Mouse (Mus musculus) gastrocnemius, postnatal 36 days (tissue): ENCODE results near the gene Aunip. TPM values are rescaled to one million over a fixed set of nuclear protein-coding genes. Genes with fewer than 3 reads are reported as not detected.

ENCODE experiments used
- DNase-seq, 2 experiments: peaks; one replicate each; pipeline ENCODE4 v3.0.0; 2022
- intact Hi-C: fragments of 180-260 bp; cut with DNase I; formaldehyde crosslinking; loops from one replicate; pipeline ENCODE4 v1.15.1; 2025
- long read RNA-seq, 2 experiments: library from polyadenylated mRNA; stranded (forward); transcript quantifications; one replicate each; pipeline ENCODE4 v2.0.0; 2021
- total RNA-seq, 2 experiments: library from RNA; stranded (reverse); gene quantifications; 2 replicates each; pipeline ENCODE4 v1.2.3; 2021

Gene Aunip
- total RNA-seq, result under 1 TPM in 1 of 2 experiments, not detected in 1; 0.20 TPM
- long read RNA-seq, experiment 1, result 0 reads
- long read RNA-seq, experiment 2, partial matches to known transcripts, result 0 of 1 reads
- long read RNA-seq, experiment 2, other reads (novel, unspliced or antisense), result 1 of 1 reads

DNA sequence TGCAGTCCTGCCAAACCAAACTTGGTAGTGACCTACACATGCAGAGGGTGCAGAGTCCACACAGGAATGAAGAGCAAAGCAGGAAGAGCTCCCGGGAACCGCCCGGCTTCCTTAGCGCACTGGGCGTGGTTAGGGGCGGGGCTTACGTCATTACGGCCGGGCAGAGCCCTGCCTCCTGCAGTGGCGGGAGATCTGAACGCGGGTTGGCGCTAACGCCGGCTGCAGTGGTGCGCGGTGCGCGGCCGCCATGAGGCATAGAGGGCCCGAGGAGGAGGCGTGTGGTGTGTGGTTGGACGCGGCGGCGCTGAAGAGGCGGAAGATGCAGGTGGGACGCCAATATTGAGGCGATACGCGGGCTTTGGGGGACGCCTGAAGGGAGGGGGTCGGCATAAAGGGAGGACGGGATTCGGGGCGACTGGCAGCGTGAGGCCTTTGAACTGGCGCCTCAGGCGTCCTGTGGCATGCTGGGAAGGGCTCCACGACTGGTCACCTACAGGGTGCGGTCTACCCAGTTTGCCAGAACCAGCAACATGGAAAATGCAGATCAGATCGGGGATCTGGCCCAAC, at the start of gene Aunip:
TSS of gene Aunip (plus strand) at position 155 of the 567 bp plus-strand sequence.
- DNase-seq, result peak; percentile 82 to 90
- intact Hi-C loops, result no loop called here

DNA sequence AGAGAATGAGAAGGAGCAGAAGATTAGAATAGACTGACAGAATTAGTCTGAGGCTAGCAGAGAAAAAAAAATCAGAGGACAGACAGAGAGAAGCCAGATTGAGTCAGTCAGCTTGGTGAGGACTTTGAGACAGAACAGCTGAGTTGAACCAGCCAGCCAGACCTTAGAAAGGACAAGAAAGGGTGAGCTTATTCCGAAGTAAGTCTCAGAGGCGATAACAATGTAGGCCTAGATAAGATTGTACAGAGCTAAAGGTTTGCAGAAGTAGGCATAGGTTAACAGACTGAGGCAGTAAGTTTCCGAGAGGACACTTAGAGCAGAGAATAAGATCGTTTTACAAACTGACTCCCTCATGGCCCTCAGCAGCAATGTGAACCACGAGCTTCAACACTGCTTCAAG, 49.5 kb upstream of the Aunip start:
- intact Hi-C loops, result no loop called here
- DNase-seq, result no peak

DNA sequence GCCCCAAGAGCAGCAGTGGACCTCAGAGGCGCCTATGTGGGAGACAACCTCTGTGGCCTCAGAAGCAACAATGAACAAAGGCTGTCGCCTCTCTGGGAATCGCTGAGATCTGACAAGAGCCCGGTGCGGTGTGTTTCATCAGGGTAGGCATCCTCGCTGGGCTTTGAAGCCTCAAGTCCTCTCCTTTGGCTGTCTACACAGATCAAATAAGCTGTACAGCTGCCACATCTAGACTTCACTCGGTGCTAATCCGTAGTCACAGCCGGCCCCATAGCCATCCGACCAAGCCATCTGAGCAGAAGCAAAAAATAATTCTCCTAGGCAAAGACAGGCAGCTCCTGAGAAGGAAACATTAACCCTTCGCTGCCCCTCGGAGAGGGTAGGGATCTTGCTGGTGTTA, 45.0 kb upstream of the Aunip start:
- no peak for DNase-seq
- intact Hi-C loops, result no loop called here

GRCm38 (mm10) chr4:134466381-134467262, 44.2 kb upstream of the Aunip start:
- intact Hi-C loops, result no loop called here

DNA sequence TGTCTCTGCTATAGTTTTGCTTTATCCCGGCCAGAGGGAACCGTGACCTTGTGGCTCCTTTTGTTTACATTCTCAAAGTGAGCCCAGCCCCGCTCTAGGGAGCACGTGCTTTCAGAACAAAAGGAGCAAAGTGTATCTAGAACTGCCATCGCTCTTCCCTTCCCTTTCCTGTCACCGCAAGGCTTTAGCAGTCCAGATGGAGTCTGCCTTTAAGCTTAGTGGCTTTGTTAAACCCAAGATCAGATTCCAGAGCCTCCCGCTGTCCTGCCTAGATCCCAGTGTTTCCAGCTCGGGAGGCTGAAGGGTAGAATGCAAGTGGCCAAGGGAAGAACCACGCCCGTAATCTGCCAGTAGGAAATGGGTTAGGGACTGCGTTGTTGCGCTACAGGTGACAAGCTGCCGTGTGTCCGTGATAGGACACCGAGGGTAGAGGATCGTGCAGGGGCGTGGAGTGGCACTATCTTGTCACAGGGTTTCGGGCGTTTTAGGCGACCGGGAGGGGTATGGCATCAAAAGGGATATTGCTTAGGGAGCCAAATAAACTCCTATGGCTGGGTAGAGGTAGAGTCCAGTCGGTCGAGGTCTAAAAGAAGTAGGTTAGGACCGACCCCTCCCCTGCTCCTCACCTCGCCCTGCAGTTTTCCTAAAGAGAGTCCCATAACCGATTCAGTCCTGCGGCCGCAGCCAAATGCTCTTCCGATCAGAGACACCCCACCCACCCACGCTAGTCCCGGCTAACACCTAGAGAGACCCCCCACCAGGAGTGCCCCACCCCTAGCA, 43.2 kb upstream of the Aunip start:
- intact Hi-C loops, result loop anchor here (2.0 kb wide), 1 partner anchor 71 kb away; the partner anchor contains the start of gene Pafah2
- DNase-seq, result no peak

More at GRCm38 (mm10) chr4:134466381-134467262, 44.2 kb upstream of the Aunip start:
- no peak for DNase-seq

GRCm38 (mm10) chr4:134468215-134468575, 42.6 kb upstream of the Aunip start, which contains the start of gene Stmn1:
Gene Stmn1 (plus strand): TSS chr4:134468320.
- peak; percentile 85 to 87 for DNase-seq
- intact Hi-C loops, result loop anchor here (2.0 kb wide), 1 partner anchor 71 kb away; the partner anchor contains the start of gene Pafah2

GRCm38 (mm10) chr4:134468578-134469266, 42.1 kb upstream of the Aunip start:
- intact Hi-C loops, result loop anchor here (2.0 kb wide), 1 partner anchor 72 kb away; the partner anchor contains the start of gene Pafah2
- peak; percentile 85 to 91 for DNase-seq

GRCm38 (mm10) chr4:134469341-134469796, 41.4 kb upstream of the Aunip start:
- intact Hi-C loops, result loop anchor here (2.0 kb wide), 1 partner anchor 73 kb away; the partner anchor contains the start of gene Pafah2
- DNase-seq, result no peak

DNA sequence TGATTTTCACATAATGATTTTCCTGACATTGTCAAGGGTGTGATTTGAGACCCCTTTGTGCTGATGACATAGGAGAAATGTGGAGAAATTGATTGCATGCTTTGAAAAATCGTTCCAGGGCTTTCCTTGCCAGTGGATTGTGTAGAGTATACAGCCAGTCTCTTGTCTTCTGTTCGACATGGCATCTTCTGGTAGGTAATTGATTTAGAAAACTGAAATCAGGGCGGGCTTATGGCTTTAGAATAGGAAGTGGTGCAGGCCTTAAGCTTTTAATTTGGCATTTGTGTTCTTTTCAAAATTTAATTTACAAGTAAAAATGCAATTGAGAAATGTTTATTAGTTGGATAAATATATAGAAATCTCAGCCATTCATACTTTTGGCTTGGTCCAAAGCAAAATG, 40.8 kb upstream of the Aunip start:
- intact Hi-C loops, result loop anchor here (2.0 kb wide), 1 partner anchor 73 kb away; the partner anchor contains the start of gene Pafah2

DNA sequence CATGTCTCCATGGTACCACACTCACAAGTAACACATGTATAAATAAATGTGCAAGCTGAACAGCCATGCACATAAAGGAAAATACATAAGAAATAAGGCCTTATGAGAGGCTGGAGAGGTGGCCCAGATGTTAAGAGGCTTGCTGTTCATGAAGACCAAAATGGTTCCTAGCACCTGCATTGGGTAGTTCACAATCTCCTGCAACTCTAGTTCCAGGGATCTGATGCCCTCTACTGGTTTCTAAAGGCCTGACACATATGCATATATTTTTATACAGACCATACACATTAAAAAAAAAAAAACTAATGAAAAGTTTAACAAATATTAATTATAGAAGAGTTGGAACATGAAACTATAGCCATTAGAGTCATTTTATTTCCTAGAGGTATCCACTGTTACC, 39.3 kb upstream of the Aunip start:
- DNase-seq, result no peak
- intact Hi-C loops, result no loop called here

More for the DNA sequence above, 40.8 kb upstream of the Aunip start:
- DNase-seq, result no peak

DNA sequence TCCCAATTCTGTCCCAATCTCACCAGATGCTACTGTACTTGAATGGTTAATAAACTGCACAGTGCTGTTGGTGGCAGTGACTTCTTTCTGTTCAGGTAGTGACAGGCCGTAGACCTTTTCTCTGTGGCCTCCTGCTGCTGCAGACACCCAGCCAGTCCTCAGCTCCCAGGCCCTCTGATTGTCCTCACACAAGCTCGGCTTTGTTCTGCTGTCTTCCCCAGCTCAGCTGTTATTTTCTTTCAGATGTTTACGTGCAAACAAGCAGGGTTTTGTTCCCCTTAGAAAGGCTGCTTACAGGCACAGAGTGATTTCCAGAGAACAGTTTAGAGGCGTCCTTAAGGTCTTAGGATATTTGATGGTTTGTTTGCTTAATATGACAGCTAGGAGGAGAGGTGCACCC, 37.0 kb upstream of the Aunip start:
- intact Hi-C loops, result no loop called here
- no peak for DNase-seq

- intact Hi-C loops, result no loop called here
- no peak for DNase-seq
These were observed 36.6 kb upstream of the Aunip start for GRCm38 (mm10) chr4:134474240-134474639.

- intact Hi-C loops, result loop anchor here (5.0 kb wide), 1 partner anchor 225 kb away; the partner anchor contains the start of gene Grrp1
- no peak for DNase-seq
These were observed 33.9 kb upstream of the Aunip start for GRCm38 (mm10) chr4:134476899-134477298.

DNA sequence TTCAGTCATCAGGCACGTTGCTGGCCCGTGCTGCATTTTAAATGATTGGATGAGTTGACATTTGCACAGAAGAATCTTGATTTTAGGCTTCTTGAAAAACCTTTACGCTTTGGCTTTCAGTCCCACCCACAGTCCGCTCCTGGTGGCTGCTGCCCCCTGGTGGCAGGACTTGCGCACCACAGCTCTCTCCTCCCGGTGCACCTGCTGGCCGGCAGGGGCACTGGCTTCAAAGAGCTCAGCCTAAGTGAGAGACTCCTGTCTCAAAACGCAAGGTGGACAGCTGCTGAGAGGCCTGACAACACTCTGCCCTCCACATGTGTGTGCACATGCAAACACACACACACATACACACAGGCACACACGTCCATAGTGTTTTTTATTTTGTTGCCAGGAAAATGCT, 32.8 kb upstream of the Aunip start:
- intact Hi-C loops, result loop anchor here (1.0 to 5.0 kb wide), 2 partner anchors 83 to 226 kb away; partner anchors contain the start of gene Grrp1
- DNase-seq, result peak; percentile 86

DNA sequence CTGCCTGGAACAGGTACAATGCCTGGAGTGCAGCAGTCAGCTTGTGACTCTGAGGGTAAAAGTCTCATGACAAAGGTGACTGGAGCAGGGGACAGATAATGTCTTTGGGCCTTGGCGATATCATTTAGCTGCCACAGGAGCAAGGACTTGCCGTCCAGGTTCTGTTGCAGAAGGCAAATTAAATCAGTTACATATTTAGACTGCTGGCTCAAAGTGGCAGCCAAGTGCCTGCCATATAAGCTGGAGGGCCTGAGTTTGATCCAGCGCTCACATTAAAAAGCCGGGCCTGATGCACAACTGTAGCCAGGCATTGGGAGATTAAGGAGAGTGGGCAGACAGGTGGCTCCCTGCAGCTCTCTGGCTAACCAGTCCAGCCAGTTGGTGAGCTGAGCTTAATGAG, 31.0 kb upstream of the Aunip start:
- DNase-seq, result no peak
- intact Hi-C loops, result loop anchor here (5.0 kb wide), 1 partner anchor 228 kb away; the partner anchor contains the start of gene Grrp1

DNA sequence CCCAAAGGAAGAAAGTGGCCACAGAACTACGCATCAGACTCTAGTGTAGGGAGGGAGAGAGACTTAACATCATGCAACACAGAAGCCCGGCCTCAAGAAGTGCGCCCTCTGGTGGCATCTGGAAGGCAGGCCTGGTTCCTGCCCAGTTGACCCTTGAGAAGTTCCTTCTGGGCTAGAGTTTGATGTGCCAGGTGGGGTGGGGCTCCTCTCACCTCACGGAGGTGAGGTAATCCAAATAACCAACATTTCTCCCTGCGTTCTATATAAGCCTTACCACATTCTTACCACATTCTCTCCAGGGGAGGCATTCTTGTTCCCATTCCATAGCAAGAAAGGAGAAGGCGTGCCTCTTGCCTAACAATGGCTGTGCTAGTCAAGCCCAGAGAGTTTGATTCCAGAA, 29.9 kb upstream of the Aunip start:
- intact Hi-C loops, result no loop called here
- peak; percentile 61 for DNase-seq

GRCm38 (mm10) chr4:134481270-134481669, 29.5 kb upstream of the Aunip start:
- intact Hi-C loops, result no loop called here
- DNase-seq, result no peak

DNA sequence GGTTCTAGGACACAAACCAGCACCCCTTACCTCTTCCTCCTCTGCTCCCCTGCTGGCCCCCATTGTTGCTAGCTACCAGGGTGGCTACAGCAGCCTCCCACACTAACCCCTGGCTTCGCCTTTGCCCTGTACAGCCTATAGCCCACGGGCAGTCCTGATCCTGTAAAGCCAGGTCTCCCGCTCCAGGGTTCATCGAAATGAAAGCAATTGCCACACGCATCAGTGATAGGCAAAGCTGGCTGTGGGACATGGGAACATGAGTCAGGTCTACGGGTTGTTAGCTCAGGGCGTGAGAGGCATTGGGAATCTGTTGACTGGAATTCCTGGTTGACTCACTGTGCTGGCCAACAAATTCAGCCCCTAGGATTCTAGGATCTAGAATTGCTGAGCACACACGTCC, 28.4 kb upstream of the Aunip start:
- no peak for DNase-seq
- intact Hi-C loops, result no loop called here

DNA sequence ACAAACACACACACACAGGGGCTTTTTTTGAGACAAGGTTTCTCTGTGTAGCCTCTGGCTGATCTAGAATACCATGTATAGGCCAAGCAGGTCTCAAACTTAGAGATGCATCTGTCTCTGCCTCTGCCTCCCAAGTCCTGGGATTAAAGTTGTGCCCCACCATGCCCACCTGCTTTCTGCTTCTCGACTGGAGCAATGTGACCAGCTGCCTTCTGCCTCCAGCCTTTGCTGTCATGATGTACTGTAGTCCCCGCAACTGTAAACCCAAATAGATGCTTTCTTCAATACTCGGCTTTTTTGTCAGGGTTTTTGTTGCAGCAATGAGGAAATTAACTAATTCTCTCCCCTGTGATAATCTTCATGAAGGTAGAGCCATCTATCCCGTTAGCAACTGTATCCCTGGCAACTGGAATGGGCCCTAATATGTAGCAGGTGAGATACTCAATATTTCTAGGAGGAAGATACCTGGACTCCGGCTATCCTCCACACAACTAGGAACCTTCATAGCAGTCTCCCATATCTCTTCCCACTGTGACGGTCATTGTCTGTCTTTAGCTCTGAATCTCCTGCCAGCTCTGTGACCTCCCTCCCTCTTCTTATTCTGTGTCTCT, 27.6 kb upstream of the Aunip start:
- intact Hi-C loops, result no loop called here
- DNase-seq, result no peak
